Mouse (Mus musculus) embryonic facial prominence, embryonic 10.5 days (tissue): Measurements from ENCODE around the gene Kdm5b. TPM values are rescaled to one million over a fixed set of nuclear protein-coding genes. Genes with fewer than 3 reads are reported as not detected.
A peak's percentile ranks its signal among the peaks of the same experiment; 100 is the strongest.
"Not testable (repeated sequence)": the region's sequence is repeated elsewhere in the genome, so short reads cannot be mapped to it uniquely, and the experiment has no call there.

Experiments used
- DNase-seq: peaks from one replicate; pipeline ENCODE4 v3.0.0-alpha.2; 2017; ENCODE audit warnings: low spot score
- H3K27ac ChIP-seq: fragments of 300-500 bp; sonication (generic); replicated peaks from 2 replicates; pipeline ENCODE4 v1.5.1; 2016; ENCODE audit warnings: mild to moderate bottlenecking
- H3K27me3 ChIP-seq: fragments of 300-500 bp; sonication (generic); replicated peaks from 2 replicates; pipeline ENCODE4 v1.6.1; 2016; ENCODE audit warnings: low read depth, mild to moderate bottlenecking; ENCODE audit not compliant: poor library complexity, severe bottlenecking
- H3K36me3 ChIP-seq: fragments of 300-500 bp; sonication (generic); replicated peaks from 2 replicates; pipeline ENCODE4 v1.6.1; 2016; ENCODE audit warnings: mild to moderate bottlenecking, moderate library complexity
- H3K4me1 ChIP-seq: fragments of 300-500 bp; sonication (generic); 2 replicates; pipeline ENCODE4 v1.6.1; 2016
- H3K4me3 ChIP-seq: fragments of 300-500 bp; sonication (generic); 2 replicates; pipeline ENCODE4 v1.5.1; 2016; ENCODE audit warnings: mild to moderate bottlenecking, moderate library complexity
- H3K9me3 ChIP-seq: fragments of 300-500 bp; sonication (generic); 2 replicates; pipeline ENCODE4 v1.6.1; 2016; ENCODE audit warnings: mild to moderate bottlenecking
- WGBS: fragments of 180-500 bp; shearing (Covaris S2); methylation state at CpG from one replicate; pipeline ENCODE4 v1.1.7; 2016; 5-methylcytosine and 5-hydroxymethylcytosine counted together
- polyA plus RNA-seq: library from polyadenylated mRNA; unstranded; fragments of >200 nt; fragmentation: Nextera tagmentation; extraction: Ambion mirVana; gene quantifications from 2 replicates; pipeline ENCODE4 v1.2.1, GENCODE M21; 2016

Kdm5b gene
- polyA plus RNA-seq: 78.4 and 79.0 TPM in 2 replicates

- Histone ChIP-seq H3K4me3 (peak within 1 kb of the TSS; percentile 100), H3K27me3 (peaks cover 7% of the 10 kb centered on the region; the same call in 1 of the 2 replicates), H3K36me3 (no peaks in the 10 kb centered on the region), H3K27ac (peak within 1 kb of the TSS; percentile 99), H3K4me1 (peaks cover 47% of the 10 kb centered on the region), H3K9me3 (no peaks in the 10 kb centered on the region)
- under 1% methylated on average over 34 of the region's 34 CpGs for WGBS
- peak; percentile 94 for DNase-seq
Observed at GRCm38 (mm10) chr1:134559976-134560375, at the start of gene Kdm5b. TSS of gene Kdm5b (plus strand) at chr1:134560171.

- H3K36me3 ChIP-seq: peaks cover 20% of the 10 kb centered on the region
- no peaks in the 10 kb centered on the region for H3K9me3 ChIP-seq
- no peak overlapping the region for H3K27ac ChIP-seq
- 73% methylated on average over 4 of the region's 4 CpGs for WGBS
- no peak for DNase-seq
- peaks cover 48% of the 10 kb centered on the region for H3K27me3 ChIP-seq
- H3K4me3 ChIP-seq: no peak overlapping the region
- peaks cover 33% of the 10 kb centered on the region for H3K4me1 ChIP-seq
Observed at GRCm38 (mm10) chr1:134512183-134512582, 47.8 kb upstream of the Kdm5b start.

- Histone ChIP-seq H3K36me3 (peaks cover 16% of the 10 kb centered on the region), H3K4me3 (peak overlapping the region; percentile 55; the same call in 1 of the 2 replicates), H3K9me3 (no peaks in the 10 kb centered on the region), H3K27ac (no peak overlapping the region), H3K27me3 (peaks cover 48% of the 10 kb centered on the region), H3K4me1 (peaks cover 34% of the 10 kb centered on the region)
- WGBS: 60% methylated on average over 6 of the region's 6 CpGs
- no peak for DNase-seq
Observed at GRCm38 (mm10) chr1:134512584-134512983, 47.4 kb upstream of the Kdm5b start.

- Histone ChIP-seq H3K27me3 (peaks cover 48% of the 10 kb centered on the region), H3K27ac (peak overlapping the region; percentile 54), H3K36me3 (peaks cover 8% of the 10 kb centered on the region), H3K4me3 (peak overlapping the region; percentile 55), H3K4me1 (peaks cover 34% of the 10 kb centered on the region), H3K9me3 (no peaks in the 10 kb centered on the region)
- peak; percentile 61 for DNase-seq
- 2% methylated on average over 38 of the region's 38 CpGs for WGBS
Observed at GRCm38 (mm10) chr1:134513312-134513860, 46.6 kb upstream of the Kdm5b start.

GRCm38 (mm10) chr1:134513876-134514590, 45.9 kb upstream of the Kdm5b start:
- Histone ChIP-seq H3K4me1 (peaks cover 38% of the 10 kb centered on the region), H3K36me3 (peaks cover 4% of the 10 kb centered on the region; the same call in 1 of the 2 replicates), H3K27me3 (peaks cover 48% of the 10 kb centered on the region), H3K9me3 (no peaks in the 10 kb centered on the region), H3K4me3 (peak overlapping the region; percentile 55), H3K27ac (no peak overlapping the region)
- WGBS: 42% methylated on average over 16 of the region's 16 CpGs
- DNase-seq: no peak

GRCm38 (mm10) chr1:134515891-134516290, 44.1 kb upstream of the Kdm5b start:
- no peak for DNase-seq
- Histone ChIP-seq H3K36me3 (no peaks in the 10 kb centered on the region), H3K4me1 (peaks cover 38% of the 10 kb centered on the region), H3K4me3 (no peak overlapping the region), H3K27me3 (peaks cover 48% of the 10 kb centered on the region), H3K9me3 (no peaks in the 10 kb centered on the region), H3K27ac (peak overlapping the region; percentile 65)
- WGBS: 83% methylated on average over 2 of the region's 2 CpGs

- Histone ChIP-seq H3K9me3 (no peaks in the 10 kb centered on the region), H3K27me3 (peaks cover 46% of the 10 kb centered on the region), H3K4me1 (peaks cover 38% of the 10 kb centered on the region), H3K27ac (peak overlapping the region; percentile 65), H3K36me3 (no peaks in the 10 kb centered on the region), H3K4me3 (no peak overlapping the region)
- WGBS: 14% methylated on average over 4 of the region's 4 CpGs
- DNase-seq: peak; percentile 76
Observed at GRCm38 (mm10) chr1:134516491-134517198, 43.3 kb upstream of the Kdm5b start.

- not testable (repeated sequence) for H3K4me3 ChIP-seq, H3K27ac ChIP-seq, H3K9me3 ChIP-seq, DNase-seq, H3K36me3 ChIP-seq
- Histone ChIP-seq H3K27me3 (peaks cover 34% of the 10 kb centered on the region), H3K4me1 (peaks cover 31% of the 10 kb centered on the region)
- 93% methylated on average over 14 of the region's 14 CpGs for WGBS
Observed at GRCm38 (mm10) chr1:134517841-134518240, 42.1 kb upstream of the Kdm5b start.

GRCm38 (mm10) chr1:134518677-134519076, 41.3 kb upstream of the Kdm5b start:
- Histone ChIP-seq H3K4me1 (peaks cover 23% of the 10 kb centered on the region), H3K9me3 (no peaks in the 10 kb centered on the region), H3K4me3 (no peak overlapping the region), H3K27ac (no peak overlapping the region), H3K27me3 (peaks cover 26% of the 10 kb centered on the region), H3K36me3 (no peaks in the 10 kb centered on the region)
- peak; percentile 66 for DNase-seq
- WGBS: 13% methylated on average over 7 of the region's 7 CpGs

- not testable (repeated sequence) for H3K27ac ChIP-seq, DNase-seq, H3K4me3 ChIP-seq, H3K36me3 ChIP-seq, H3K9me3 ChIP-seq
- 95% methylated on average over 5 of the region's 5 CpGs for WGBS
- H3K27me3 ChIP-seq: peaks cover 20% of the 10 kb centered on the region
- peaks cover 21% of the 10 kb centered on the region for H3K4me1 ChIP-seq
Observed at GRCm38 (mm10) chr1:134519201-134519600, 40.8 kb upstream of the Kdm5b start.

- Histone ChIP-seq H3K9me3 (no peaks in the 10 kb centered on the region), H3K36me3 (no peaks in the 10 kb centered on the region), H3K27me3 (peaks cover 11% of the 10 kb centered on the region), H3K4me3 (no peak overlapping the region), H3K27ac (no peak overlapping the region), H3K4me1 (peaks cover 21% of the 10 kb centered on the region)
- WGBS: 84% methylated on average over 8 of the region's 8 CpGs
- no peak for DNase-seq
Observed at GRCm38 (mm10) chr1:134520001-134520721, 39.8 kb upstream of the Kdm5b start.

GRCm38 (mm10) chr1:134521163-134521562, 38.8 kb upstream of the Kdm5b start:
- Histone ChIP-seq H3K27me3 (peaks cover under 1% of the 10 kb centered on the region; the same call in 1 of the 2 replicates), H3K4me1 (peaks cover 15% of the 10 kb centered on the region), H3K36me3 (no peaks in the 10 kb centered on the region), H3K9me3 (no peaks in the 10 kb centered on the region), H3K27ac (no peak overlapping the region), H3K4me3 (no peak overlapping the region)
- WGBS: 87% methylated on average over 7 of the region's 7 CpGs
- no peak for DNase-seq
